Mouse (Mus musculus) forebrain, embryonic 10.5 days (tissue): ENCODE measurements around the gene Hist1h4a. TPM values are rescaled to one million over a fixed set of nuclear protein-coding genes. Genes with fewer than 3 reads are reported as not detected.

Source experiments
- DNase-seq: peaks from one replicate; pipeline ENCODE4 v3.0.0-alpha.2; 2017; ENCODE audit warnings: low spot score; ENCODE audit errors: extremely low spot score
- H3K27ac ChIP-seq: fragments of 300-500 bp; sonication (generic); 2 replicates; pipeline ENCODE4 v1.5.1; 2016; ENCODE audit warnings: mild to moderate bottlenecking
- H3K27me3 ChIP-seq: fragments of 300-500 bp; sonication (generic); 2 replicates; pipeline ENCODE4 v1.6.1; 2016; ENCODE audit warnings: mild to moderate bottlenecking; ENCODE audit not compliant: poor library complexity, severe bottlenecking
- H3K36me3 ChIP-seq: fragments of 300-500 bp; sonication (generic); replicated peaks from 2 replicates; pipeline ENCODE4 v1.6.1; 2016; ENCODE audit warnings: mild to moderate bottlenecking, moderate library complexity
- H3K4me1 ChIP-seq: fragments of 300-500 bp; sonication (generic); 2 replicates; pipeline ENCODE4 v1.6.1; 2016
- H3K4me3 ChIP-seq: fragments of 300-500 bp; sonication (generic); 2 replicates; pipeline ENCODE4 v1.5.1; 2016; ENCODE audit warnings: mild to moderate bottlenecking, moderate library complexity
- H3K9me3 ChIP-seq: fragments of 300-500 bp; sonication (generic); 2 replicates; pipeline ENCODE4 v1.6.1; 2016; ENCODE audit warnings: mild to moderate bottlenecking, moderate library complexity
- WGBS: fragments of 180-500 bp; shearing (Covaris S2); methylation state at CpG from one replicate; pipeline ENCODE4 v1.1.7; 2016; 5-methylcytosine and 5-hydroxymethylcytosine counted together
- polyA plus RNA-seq: library from polyadenylated mRNA; unstranded; fragments of >200 nt; fragmentation: Nextera tagmentation; extraction: Ambion mirVana; gene quantifications from 2 replicates; pipeline ENCODE4 v1.2.1, GENCODE M21; 2016

Gene Hist1h4a
- polyA plus RNA-seq, 1 experiment from 2014 or later = not detected

DNA sequence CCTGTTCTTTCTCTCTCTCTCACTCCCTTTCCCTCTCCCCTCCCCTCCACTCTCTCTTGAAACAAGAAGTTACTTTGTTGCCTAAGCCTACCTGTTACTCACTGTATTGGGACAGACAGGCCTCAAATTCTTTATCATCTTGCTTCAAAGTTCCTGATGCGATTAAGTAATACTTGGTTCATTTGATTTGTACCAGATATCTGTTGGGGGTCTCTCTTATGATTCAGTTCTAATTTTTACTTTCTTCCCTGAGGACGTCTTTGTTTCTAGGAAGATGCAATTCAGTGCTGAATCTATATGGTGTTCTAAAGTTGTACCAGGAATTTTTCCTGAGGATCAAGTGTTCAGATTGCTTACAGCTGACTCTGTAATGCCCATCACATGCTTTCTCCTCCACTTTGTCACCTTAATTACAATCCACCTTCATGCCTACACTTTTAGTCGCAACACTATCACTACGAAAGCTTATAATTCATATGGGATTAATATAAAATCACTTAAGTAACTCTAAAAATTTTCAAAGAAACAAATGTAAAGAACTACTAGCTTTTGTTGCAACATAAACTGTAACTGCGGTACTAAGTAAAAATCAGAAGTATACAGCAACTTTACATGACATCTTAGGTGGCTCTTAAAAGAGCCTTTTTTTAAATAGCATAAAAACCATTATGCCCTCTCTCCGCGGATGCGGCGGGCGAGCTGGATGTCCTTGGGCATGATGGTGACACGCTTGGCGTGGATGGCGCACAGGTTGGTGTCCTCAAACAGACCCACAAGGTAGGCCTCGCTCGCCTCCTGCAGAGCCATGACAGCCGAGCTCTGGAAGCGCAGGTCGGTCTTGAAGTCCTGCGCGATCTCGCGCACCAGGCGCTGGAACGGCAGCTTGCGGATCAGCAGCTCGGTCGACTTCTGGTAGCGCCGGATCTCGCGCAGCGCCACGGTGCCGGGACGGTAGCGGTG lies 16.3 kb downstream of the Hist1h4a start:
- Histone ChIP-seq H3K36me3 (no peaks in the 10 kb centered on the region), H3K27ac (peak overlapping the region; percentile 98), H3K27me3 (no peaks in the 10 kb centered on the region), H3K4me1 (peaks cover 48% of the 10 kb centered on the region), H3K4me3 (peak overlapping the region; percentile 58), H3K9me3 (no peaks in the 10 kb centered on the region)
- DNase-seq = no peak
- WGBS = 2% methylated on average over 15 of the region's 36 CpGs

GRCm38 (mm10) chr13:23743963-23744362 lies 17.1 kb downstream of the Hist1h4a start:
- Histone ChIP-seq H3K27me3 (no peaks in the 10 kb centered on the region), H3K36me3 (no peaks in the 10 kb centered on the region), H3K4me1 (peaks cover 55% of the 10 kb centered on the region), H3K4me3 (peak overlapping the region; percentile 58), H3K27ac (peak overlapping the region; percentile 98), H3K9me3 (no peaks in the 10 kb centered on the region)
- no peak for DNase-seq
- 52% methylated on average over 4 of the region's 4 CpGs for WGBS

DNA sequence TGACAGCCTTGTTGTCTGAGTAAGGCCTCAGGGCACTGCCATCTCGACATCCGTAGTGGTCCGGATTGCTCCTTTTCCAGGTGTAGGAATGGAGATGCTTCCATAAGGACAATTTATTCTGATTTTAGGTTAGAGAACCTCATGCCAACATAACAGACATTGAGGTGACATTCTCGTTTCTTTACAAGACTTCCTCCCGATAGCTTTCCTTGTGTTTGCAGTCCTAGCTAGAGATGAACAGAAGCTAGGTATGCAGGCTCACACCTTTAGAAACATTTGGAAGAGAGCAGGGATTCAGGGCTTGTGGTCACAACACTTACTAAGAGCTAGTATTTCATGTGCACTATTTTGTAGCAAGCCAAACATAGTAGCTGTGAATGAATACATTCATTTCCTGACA lies 17.8 kb downstream of the Hist1h4a start:
- H3K36me3 ChIP-seq = no peaks in the 10 kb centered on the region
- DNase-seq = no peak
- WGBS = 80% methylated on average over 5 of the region's 5 CpGs

GRCm38 (mm10) chr13:23742007-23742406 lies 19.0 kb downstream of the Hist1h4a start:
- Histone ChIP-seq H3K27me3 (no peaks in the 10 kb centered on the region), H3K9me3 (no peaks in the 10 kb centered on the region), H3K4me1 (peaks cover 44% of the 10 kb centered on the region), H3K4me3 (no peak overlapping the region), H3K36me3 (no peaks in the 10 kb centered on the region), H3K27ac (peak overlapping the region; percentile 96; the same call in 1 of the 2 replicates)
- DNase-seq = no peak

More for the DNA sequence above, 17.8 kb downstream of the Hist1h4a start:
- Histone ChIP-seq H3K4me1 (peaks cover 51% of the 10 kb centered on the region), H3K4me3 (no peak overlapping the region), H3K9me3 (no peaks in the 10 kb centered on the region), H3K27me3 (no peaks in the 10 kb centered on the region), H3K27ac (peak overlapping the region; percentile 98)

DNA sequence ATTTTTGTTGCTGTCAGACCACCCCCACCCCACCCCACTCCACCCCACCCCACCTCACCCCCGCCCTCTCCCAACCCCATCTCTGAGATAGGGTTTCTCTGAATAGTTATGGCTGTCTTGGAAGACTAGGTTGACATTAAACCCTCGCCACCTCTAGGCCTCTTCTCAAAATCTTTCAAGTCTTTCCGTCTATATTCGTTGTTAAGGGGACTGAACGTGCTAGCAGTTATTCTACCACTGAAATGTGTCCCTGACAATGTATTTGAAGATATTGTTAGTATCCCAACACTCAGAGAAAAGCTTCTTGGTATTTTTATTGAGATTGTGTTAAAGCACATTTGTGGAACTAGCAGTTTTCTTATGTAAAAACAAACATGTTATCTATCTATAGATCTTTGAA lies 20.1 kb downstream of the Hist1h4a start:
- 76% methylated on average over 5 of the region's 5 CpGs for WGBS
- no peaks in the 10 kb centered on the region for H3K27me3 ChIP-seq
- peak overlapping the region; percentile 96 for H3K27ac ChIP-seq
- H3K4me3 ChIP-seq = peak overlapping the region; percentile 66
- no peaks in the 10 kb centered on the region for H3K36me3 ChIP-seq
- no peaks in the 10 kb centered on the region for H3K9me3 ChIP-seq
- H3K4me1 ChIP-seq = peaks cover 43% of the 10 kb centered on the region
- DNase-seq = peak; percentile 21

GRCm38 (mm10) chr13:23740256-23740840 lies 20.7 kb downstream of the Hist1h4a start:
- DNase-seq = peak; percentile 17
- WGBS = 44% methylated on average over 13 of the region's 13 CpGs
- peak overlapping the region; percentile 96 for H3K27ac ChIP-seq
- H3K4me1 ChIP-seq = peaks cover 39% of the 10 kb centered on the region
- no peaks in the 10 kb centered on the region for H3K36me3 ChIP-seq
- no peaks in the 10 kb centered on the region for H3K27me3 ChIP-seq
- H3K4me3 ChIP-seq = peak overlapping the region; percentile 66
- H3K9me3 ChIP-seq = no peaks in the 10 kb centered on the region

- Histone ChIP-seq H3K4me3 (peak overlapping the region; percentile 66), H3K9me3 (no peaks in the 10 kb centered on the region), H3K27ac (peak overlapping the region; percentile 96), H3K27me3 (no peaks in the 10 kb centered on the region), H3K4me1 (peaks cover 39% of the 10 kb centered on the region), H3K36me3 (no peaks in the 10 kb centered on the region)
- no peak for DNase-seq
- 2% methylated on average over 14 of the region's 14 CpGs for WGBS
Measured at GRCm38 (mm10) chr13:23739922-23740252, 21.1 kb downstream of the Hist1h4a start.

GRCm38 (mm10) chr13:23739069-23739921 lies 21.7 kb downstream of the Hist1h4a start:
- no peaks in the 10 kb centered on the region for H3K9me3 ChIP-seq
- no peaks in the 10 kb centered on the region for H3K36me3 ChIP-seq
- peaks cover 36% of the 10 kb centered on the region for H3K4me1 ChIP-seq
- no peaks in the 10 kb centered on the region for H3K27me3 ChIP-seq
- WGBS = under 1% methylated on average over 39 of the region's 39 CpGs
- peak; percentile 90 for DNase-seq
- H3K4me3 ChIP-seq = peak overlapping the region; percentile 66
- peak overlapping the region; percentile 96 for H3K27ac ChIP-seq

- H3K9me3 ChIP-seq = no peaks in the 10 kb centered on the region
- H3K4me3 ChIP-seq = peak within 1 kb of the TSS; percentile 66
- H3K27me3 ChIP-seq = no peaks in the 10 kb centered on the region
- H3K4me1 ChIP-seq = peaks cover 31% of the 10 kb centered on the region
- peak within 1 kb of the TSS; percentile 96 for H3K27ac ChIP-seq
- DNase-seq = peak; percentile 91
- no peaks in the 10 kb centered on the region for H3K36me3 ChIP-seq
- WGBS = under 1% methylated on average over 38 of the region's 38 CpGs
Measured at GRCm38 (mm10) chr13:23738677-23739068, 22.4 kb downstream of the Hist1h4a start, which contains the start of gene Hist1h1c. Gene Hist1h1c, plus strand, starts transcription at chr13:23738808.

DNA sequence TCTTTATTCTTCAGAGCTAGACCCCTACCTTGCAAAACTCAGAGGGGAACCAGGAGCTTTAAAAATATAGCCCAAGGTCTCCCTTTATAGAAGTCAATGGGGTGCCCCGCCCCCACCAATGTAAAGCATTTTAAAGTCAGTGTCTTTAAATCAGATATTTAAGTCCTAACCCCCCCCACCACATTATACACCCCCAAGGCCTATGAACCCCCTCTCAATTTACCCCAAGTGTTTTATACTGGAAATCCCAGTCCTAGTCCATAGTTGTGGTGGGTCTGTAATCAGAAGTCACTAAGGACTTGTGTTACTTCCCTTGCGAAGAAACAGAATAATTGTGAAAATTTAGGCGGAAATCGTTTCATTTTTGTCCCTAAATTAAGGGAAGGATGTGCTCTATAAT lies 23.0 kb downstream of the Hist1h4a start:
- no peak for DNase-seq
- WGBS = 26% methylated on average over 4 of the region's 4 CpGs
- Histone ChIP-seq H3K4me1 (peaks cover 31% of the 10 kb centered on the region), H3K4me3 (peak overlapping the region; percentile 66), H3K27ac (peak overlapping the region; percentile 96), H3K9me3 (no peaks in the 10 kb centered on the region), H3K27me3 (no peaks in the 10 kb centered on the region), H3K36me3 (no peaks in the 10 kb centered on the region)

- H3K9me3 ChIP-seq = no peaks in the 10 kb centered on the region
- peak overlapping the region; percentile 96 for H3K27ac ChIP-seq
- H3K36me3 ChIP-seq = no peaks in the 10 kb centered on the region
- no peak for DNase-seq
- no peak overlapping the region for H3K4me3 ChIP-seq
- H3K27me3 ChIP-seq = no peaks in the 10 kb centered on the region
- 73% methylated on average over 5 of the region's 5 CpGs for WGBS
- peaks cover 31% of the 10 kb centered on the region for H3K4me1 ChIP-seq
Measured at GRCm38 (mm10) chr13:23737091-23737490, 23.9 kb downstream of the Hist1h4a start.

GRCm38 (mm10) chr13:23732156-23732804 lies 28.8 kb downstream of the Hist1h4a start:
- H3K27ac ChIP-seq = no peak overlapping the region
- peak; percentile 14 for DNase-seq
- no peaks in the 10 kb centered on the region for H3K27me3 ChIP-seq
- WGBS = 29% methylated on average over 8 of the region's 8 CpGs
- H3K4me3 ChIP-seq = no peak overlapping the region
- H3K36me3 ChIP-seq = no peaks in the 10 kb centered on the region
- no peaks in the 10 kb centered on the region; the same call in 1 of the 2 replicates for H3K4me1 ChIP-seq
- H3K9me3 ChIP-seq = no peaks in the 10 kb centered on the region
